Mouse (Mus musculus): ENCODE data around the gene Pgm2l1. TPM values are rescaled to one million over a fixed set of nuclear protein-coding genes. Genes with fewer than 3 reads are reported as not detected.

Gene Pgm2l1
- polyA plus RNA-seq, 1 experiment, result 0.28 TPM

DNA sequence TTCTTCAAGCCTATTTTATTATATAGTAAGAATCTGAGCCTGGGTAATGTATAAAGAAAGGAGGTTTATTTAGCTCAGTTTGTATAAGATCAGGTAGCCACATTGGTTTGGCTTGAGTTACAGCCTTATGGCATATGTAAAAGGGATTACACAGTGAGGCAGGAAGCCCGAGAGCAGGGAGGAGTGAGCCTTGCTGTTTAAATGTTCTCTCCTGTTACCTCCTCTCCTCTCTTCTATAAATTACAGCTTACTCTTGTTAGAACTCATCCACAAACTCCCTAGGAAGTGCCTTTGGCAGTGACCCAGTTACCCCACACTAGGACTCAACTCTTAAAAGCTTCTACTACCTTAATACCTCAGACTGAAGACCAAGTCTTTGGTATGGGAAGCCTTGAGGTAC, 4.5 kb downstream of the Pgm2l1 start:
- Histone ChIP-seq H3K4me3 (no peak overlapping the region), H3K27me3 (ENCODE audit: control insufficient read depth, insufficient read depth, insufficient read length) (no peaks in the 10 kb centered on the region), H3K79me2 (ENCODE audit: control insufficient read depth, insufficient read depth) (no peaks in the 10 kb centered on the region), H3ac (ENCODE audit: control insufficient read depth, insufficient read length) (no peak overlapping the region), H3K36me3 (ENCODE audit: control insufficient read depth, insufficient read depth) (no peaks in the 10 kb centered on the region), H3K4me2 (ENCODE audit: low read depth) (no peak overlapping the region)
- TF ChIP-seq MAX (IDR thresholded peaks at IDR 0.05; ENCODE audit: low read depth) (no peak), E2F4 (IDR thresholded peaks at IDR 0.05; ENCODE audit: insufficient read depth) (no peak), TCF3 (IDR thresholded peaks at IDR 0.05; ENCODE audit: insufficient read length, low read depth) (no peak), CEBPB (IDR thresholded peaks at IDR 0.05; ENCODE audit: insufficient read depth, poor library complexity, severe bottlenecking) (no peak), MYOG (IDR thresholded peaks at IDR 0.05; ENCODE audit: control insufficient read depth in 1 of 3, insufficient read depth in 1 of 3, insufficient read length in 2 of 3, low read depth in 2 of 3) (no peak), MYOD1 (IDR thresholded peaks at IDR 0.05; ENCODE audit: control insufficient read depth in 1 of 3, insufficient read length in 2 of 3, low read depth in 2 of 3) (no peak), REST (IDR thresholded peaks at IDR 0.05; ENCODE audit: insufficient read depth, insufficient read length) (no peak), SRF (IDR thresholded peaks at IDR 0.05; ENCODE audit: control insufficient read depth, insufficient read length, low read depth) (no peak), POLR2A (IDR thresholded peaks at IDR 0.05; ENCODE audit: insufficient read length, low read depth) (no peak), TCF12 (IDR thresholded peaks at IDR 0.05; ENCODE audit: insufficient read depth, poor library complexity, severe bottlenecking) (no peak), USF1 (IDR thresholded peaks at IDR 0.05; ENCODE audit: low read depth) (no peak), POLR2AphosphoS2 (IDR thresholded peaks at IDR 0.05; ENCODE audit: insufficient read length, low read depth) (no peak)

DNA sequence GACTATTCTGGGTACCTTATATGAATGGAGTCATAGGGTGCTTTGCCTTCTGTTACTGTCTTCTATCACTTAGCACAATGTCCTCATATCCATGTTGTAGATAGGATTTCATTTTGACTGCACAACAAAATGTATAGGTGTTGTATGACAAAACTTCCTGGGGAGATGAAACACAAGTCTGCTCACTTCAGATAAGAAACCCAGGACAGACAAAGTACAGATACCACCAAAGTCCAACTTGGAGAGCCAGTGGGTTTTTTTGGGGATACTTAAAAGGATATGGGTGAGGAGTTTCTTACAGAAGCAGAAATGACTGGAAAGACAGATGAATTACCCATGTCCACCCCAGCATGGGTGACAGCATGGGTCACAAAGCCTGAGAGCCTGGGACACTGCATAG, 6.5 kb downstream of the Pgm2l1 start:
- Histone ChIP-seq H3K36me3 (ENCODE audit: control insufficient read depth, insufficient read depth) (no peaks in the 10 kb centered on the region), H3K27me3 (ENCODE audit: control insufficient read depth, insufficient read depth, insufficient read length) (no peaks in the 10 kb centered on the region), H3K4me2 (ENCODE audit: low read depth) (no peak overlapping the region), H3K4me3 (no peak overlapping the region), H3ac (ENCODE audit: control insufficient read depth, insufficient read length) (no peak overlapping the region), H3K79me2 (ENCODE audit: control insufficient read depth, insufficient read depth) (no peaks in the 10 kb centered on the region)
- TF ChIP-seq MYOD1 (IDR thresholded peaks at IDR 0.05; ENCODE audit: control insufficient read depth in 1 of 3, insufficient read length in 2 of 3, low read depth in 2 of 3), result no peak
- no peak for TF ChIP-seq E2F4 (IDR thresholded peaks at IDR 0.05; ENCODE audit: insufficient read depth)
- TF ChIP-seq TCF3 (IDR thresholded peaks at IDR 0.05; ENCODE audit: insufficient read length, low read depth), result no peak
- TF ChIP-seq CEBPB (IDR thresholded peaks at IDR 0.05; ENCODE audit: insufficient read depth, poor library complexity, severe bottlenecking), result no peak
- no peak for TF ChIP-seq SRF (IDR thresholded peaks at IDR 0.05; ENCODE audit: control insufficient read depth, insufficient read length, low read depth)
- TF ChIP-seq TCF12 (IDR thresholded peaks at IDR 0.05; ENCODE audit: insufficient read depth, poor library complexity, severe bottlenecking), result no peak
- TF ChIP-seq POLR2AphosphoS2 (IDR thresholded peaks at IDR 0.05; ENCODE audit: insufficient read length, low read depth), result no peak
- TF ChIP-seq REST (IDR thresholded peaks at IDR 0.05; ENCODE audit: insufficient read depth, insufficient read length), result no peak
- no peak for TF ChIP-seq POLR2A (IDR thresholded peaks at IDR 0.05; ENCODE audit: insufficient read length, low read depth)
- no peak for TF ChIP-seq MYOG (IDR thresholded peaks at IDR 0.05; ENCODE audit: control insufficient read depth in 1 of 3, insufficient read depth in 1 of 3, insufficient read length in 2 of 3, low read depth in 2 of 3)
- no peak for TF ChIP-seq MAX (IDR thresholded peaks at IDR 0.05; ENCODE audit: low read depth)
- TF ChIP-seq USF1 (IDR thresholded peaks at IDR 0.05; ENCODE audit: low read depth), result no peak

DNA sequence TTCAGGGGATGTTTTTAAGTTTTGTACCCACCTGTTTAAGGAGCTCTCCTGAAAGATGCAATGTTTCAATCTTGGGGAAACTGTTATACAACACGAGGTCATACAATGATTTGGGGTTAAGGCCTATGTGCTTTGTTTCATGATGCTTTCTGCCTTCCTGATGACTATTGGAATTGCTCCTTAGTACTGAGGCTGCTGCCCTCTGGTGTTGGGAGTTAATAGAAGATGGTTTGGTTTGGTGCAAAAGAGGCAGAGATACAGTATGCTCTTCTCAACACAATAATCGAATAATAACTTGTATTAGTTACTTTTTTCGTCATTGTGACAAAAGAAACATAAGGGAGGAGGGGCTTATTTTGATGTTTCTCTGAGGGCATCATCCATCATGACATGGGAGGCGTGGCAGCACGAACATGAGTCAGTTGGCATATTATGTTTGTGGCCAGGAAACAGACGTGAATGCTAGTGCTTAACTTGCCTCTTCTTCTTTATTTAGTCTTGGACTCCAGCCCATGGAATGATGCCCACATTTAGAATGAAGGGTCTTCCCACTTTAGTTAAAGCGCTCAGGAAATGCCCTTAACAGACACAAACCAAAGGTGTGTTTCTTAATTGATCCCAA, 7.2 kb downstream of the Pgm2l1 start:
- Histone ChIP-seq H3K79me2 (ENCODE audit: control insufficient read depth, insufficient read depth) (no peaks in the 10 kb centered on the region), H3K36me3 (ENCODE audit: control insufficient read depth, insufficient read depth) (no peaks in the 10 kb centered on the region), H3K4me3 (no peak overlapping the region), H3ac (ENCODE audit: control insufficient read depth, insufficient read length) (no peak overlapping the region), H3K4me2 (ENCODE audit: low read depth) (no peak overlapping the region), H3K27me3 (ENCODE audit: control insufficient read depth, insufficient read depth, insufficient read length) (no peaks in the 10 kb centered on the region)
- TF ChIP-seq SRF (IDR thresholded peaks at IDR 0.05; ENCODE audit: control insufficient read depth, insufficient read length, low read depth), result no peak
- TF ChIP-seq MAX (IDR thresholded peaks at IDR 0.05; ENCODE audit: low read depth), result no peak
- TF ChIP-seq REST (IDR thresholded peaks at IDR 0.05; ENCODE audit: insufficient read depth, insufficient read length), result no peak
- TF ChIP-seq CEBPB (IDR thresholded peaks at IDR 0.05; ENCODE audit: insufficient read depth, poor library complexity, severe bottlenecking), result no peak
- no peak for TF ChIP-seq POLR2A (IDR thresholded peaks at IDR 0.05; ENCODE audit: insufficient read length, low read depth)

DNA sequence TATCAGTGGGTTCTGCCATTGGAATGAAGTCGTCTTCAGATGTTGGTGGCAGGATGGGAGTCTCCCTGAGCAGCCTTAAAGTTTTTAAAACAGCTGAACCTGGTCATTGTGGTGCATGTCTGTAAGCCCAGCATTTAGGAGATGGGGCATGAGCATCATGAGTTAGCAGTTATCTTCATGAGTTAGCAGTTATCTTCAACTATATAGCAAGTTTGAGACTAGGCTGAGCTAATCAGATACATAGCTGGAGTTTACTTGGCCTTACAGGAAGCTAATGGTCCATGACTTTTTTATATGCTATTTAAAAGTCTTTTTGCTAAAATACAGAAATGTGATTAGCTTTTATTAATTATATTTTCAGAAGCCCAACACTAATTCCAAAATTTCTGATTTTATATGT, 11.1 kb downstream of the Pgm2l1 start:
- no peaks in the 10 kb centered on the region for H3K36me3 ChIP-seq (ENCODE audit: control insufficient read depth, insufficient read depth)
- H3K27me3 ChIP-seq (ENCODE audit: control insufficient read depth, insufficient read depth, insufficient read length), result no peaks in the 10 kb centered on the region
- H3K79me2 ChIP-seq (ENCODE audit: control insufficient read depth, insufficient read depth), result no peaks in the 10 kb centered on the region
- no peak overlapping the region for H3ac ChIP-seq (ENCODE audit: control insufficient read depth, insufficient read length)
- TF ChIP-seq TCF12 (IDR thresholded peaks at IDR 0.05; ENCODE audit: insufficient read depth, poor library complexity, severe bottlenecking) (no peak), MAX (IDR thresholded peaks at IDR 0.05; ENCODE audit: low read depth) (no peak), MYOD1 (IDR thresholded peaks at IDR 0.05; ENCODE audit: control insufficient read depth in 1 of 3, insufficient read length in 2 of 3, low read depth in 2 of 3) (no peak), USF1 (IDR thresholded peaks at IDR 0.05; ENCODE audit: low read depth) (no peak), MYOG (IDR thresholded peaks at IDR 0.05; ENCODE audit: control insufficient read depth in 1 of 3, insufficient read depth in 1 of 3, insufficient read length in 2 of 3, low read depth in 2 of 3) (no peak), SRF (IDR thresholded peaks at IDR 0.05; ENCODE audit: control insufficient read depth, insufficient read length, low read depth) (no peak), E2F4 (IDR thresholded peaks at IDR 0.05; ENCODE audit: insufficient read depth) (no peak), REST (IDR thresholded peaks at IDR 0.05; ENCODE audit: insufficient read depth, insufficient read length) (no peak), POLR2AphosphoS2 (IDR thresholded peaks at IDR 0.05; ENCODE audit: insufficient read length, low read depth) (no peak), CEBPB (IDR thresholded peaks at IDR 0.05; ENCODE audit: insufficient read depth, poor library complexity, severe bottlenecking) (no peak), POLR2A (IDR thresholded peaks at IDR 0.05; ENCODE audit: insufficient read length, low read depth) (no peak), TCF3 (IDR thresholded peaks at IDR 0.05; ENCODE audit: insufficient read length, low read depth) (no peak)
- H3K4me3 ChIP-seq, result no peak overlapping the region
- H3K4me2 ChIP-seq (ENCODE audit: low read depth), result no peak overlapping the region

Data from myocyte (in vitro differentiated cells).